Mouse (Mus musculus) lung, postnatal 0 days (tissue): ENCODE results near the gene Galnt11.

ENCODE experiments used
- CTCF ChIP-seq: IDR thresholded peaks from 2 replicates; pipeline ENCODE4 v1.5.1; 2016; ENCODE audit warnings: antibody characterized with exemption, mild to moderate bottlenecking
- EP300 ChIP-seq: IDR thresholded peaks from 2 replicates; pipeline ENCODE4 v1.6.1; 2016; ENCODE audit warnings: antibody characterized with exemption, mild to moderate bottlenecking, control low read depth

- TF ChIP-seq EP300 = no peak
- no peak for TF ChIP-seq CTCF
Observed at GRCm38 (mm10) chr5:25283988-25284387, 62.3 kb downstream of the Galnt11 start.
